Mouse (Mus musculus) CH12.LX (cell line): Measurements from ENCODE around the gene Sergef.

ENCODE experiments used
- CTCF ChIP-seq, 2 experiments: IDR thresholded peaks in 1 of 2; conservative IDR thresholded peaks in 1 of 2; 2 replicates each; pipeline ENCODE4 v1.5.1; 2011 to 2012; ENCODE audit warnings: low read depth in 2 of 2, low read length in 2 of 2, improper control_type of control experiment in 1 of 2, inconsistent platforms in 1 of 2, mild to moderate bottlenecking in 1 of 2, moderate library complexity in 1 of 2
- EP300 ChIP-seq: IDR thresholded peaks from 2 replicates; pipeline ENCODE4 v1.6.1; 2011; ENCODE audit warnings: low read length, improper control_type of control experiment
- ETS1 ChIP-seq: conservative IDR thresholded peaks from 2 replicates; pipeline ENCODE4 v1.6.1; 2012; ENCODE audit warnings: low read depth, mild to moderate bottlenecking, inconsistent platforms, low read length, improper control_type of control experiment, moderate library complexity
- GABPA ChIP-seq: IDR thresholded peaks from 2 replicates; pipeline ENCODE4 v1.6.1; 2012; ENCODE audit warnings: low read depth, low read length, improper control_type of control experiment, inconsistent platforms; ENCODE audit not compliant: insufficient replicate concordance
- HCFC1 ChIP-seq: IDR thresholded peaks from 2 replicates; pipeline ENCODE4 v1.6.1; 2012; ENCODE audit warnings: low read depth, mild to moderate bottlenecking, inconsistent platforms, low read length, improper control_type of control experiment
- IRF4 ChIP-seq: IDR thresholded peaks from 2 replicates; pipeline ENCODE4 v1.6.1; 2014; ENCODE audit warnings: low read depth, mild to moderate bottlenecking, inconsistent platforms, low read length, improper control_type of control experiment
- MAZ ChIP-seq: IDR thresholded peaks from 2 replicates; pipeline ENCODE4 v1.6.1; 2012; ENCODE audit warnings: low read depth, mild to moderate bottlenecking, inconsistent platforms, low read length, improper control_type of control experiment, moderate library complexity
- MEF2A ChIP-seq: IDR thresholded peaks from 2 replicates; pipeline ENCODE4 v1.6.1; 2014; ENCODE audit warnings: low read depth, mild to moderate bottlenecking, inconsistent platforms, low read length, improper control_type of control experiment, borderline replicate concordance
- MYC ChIP-seq: IDR thresholded peaks from 2 replicates; pipeline ENCODE4 v1.6.1; 2011; ENCODE audit warnings: low read depth, mild to moderate bottlenecking, improper control_type of control experiment, low read length
- POLR2A ChIP-seq: IDR thresholded peaks from 2 replicates; pipeline ENCODE4 v1.6.1; 2011; ENCODE audit warnings: low read depth, mild to moderate bottlenecking, improper control_type of control experiment, low read length
- USF1 ChIP-seq: IDR thresholded peaks from 2 replicates; pipeline ENCODE4 v1.6.1; 2014; ENCODE audit warnings: low read depth, mild to moderate bottlenecking, inconsistent platforms, low read length, improper control_type of control experiment
- ZNF384 ChIP-seq: IDR thresholded peaks from 2 replicates; pipeline ENCODE4 v1.6.1; 2012; ENCODE audit warnings: low read depth, low read length, improper control_type of control experiment, inconsistent platforms

DNA sequence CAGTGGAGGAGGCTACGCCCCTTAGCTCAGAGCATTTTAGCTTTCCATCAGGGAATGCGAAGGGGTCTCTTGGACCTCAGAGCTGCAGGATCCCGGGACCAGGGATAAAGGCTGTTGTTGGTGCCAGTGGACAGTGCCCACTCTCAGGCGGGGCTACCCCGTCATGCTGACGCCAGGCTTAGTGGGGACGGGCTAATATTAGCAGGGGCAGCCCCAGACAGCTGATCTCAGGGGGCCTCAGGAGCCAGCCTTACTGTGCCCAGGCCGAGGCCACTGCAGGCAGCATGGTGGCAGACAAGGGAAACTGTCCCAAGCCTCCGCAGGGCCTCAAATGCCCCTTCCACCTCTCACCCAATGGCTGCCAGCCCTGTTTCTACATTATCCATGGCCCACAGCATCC is 231.0 kb downstream of the Sergef start:
- TF ChIP-seq POLR2A (no peak), MYC (no peak), HCFC1 (no peak), EP300 (no peak), CTCF (conservative IDR thresholded peaks at IDR 0.05 in 1 of 2, IDR thresholded peaks at IDR 0.05 in 1 of 2; ENCODE audit: low read depth in 2 of 2, low read length in 2 of 2) (no peak), GABPA (no peak), USF1 (no peak), ZNF384 (no peak), MEF2A (no peak), IRF4 (no peak), MAZ (no peak), ETS1 (no peak; the same call in 1 of the 2 replicates)
